Mouse (Mus musculus) cerebral cortex, adult 2 months (tissue): Measurements from ENCODE around the gene Zfp420.

Experiments used
- WGBS: fragments of 180-500 bp; shearing (Covaris S2); methylation state at CpG from one replicate; pipeline ENCODE4 v1.1.7; 2018; 5-methylcytosine and 5-hydroxymethylcytosine counted together

The Zfp420 gene

GRCm38 (mm10) chr7:29859532-29860517 is at the start of gene Zfp420:
Zfp420 (plus strand) TSS chr7:29859979.
- 2% methylated on average over 32 of the region's 32 CpGs for WGBS

DNA sequence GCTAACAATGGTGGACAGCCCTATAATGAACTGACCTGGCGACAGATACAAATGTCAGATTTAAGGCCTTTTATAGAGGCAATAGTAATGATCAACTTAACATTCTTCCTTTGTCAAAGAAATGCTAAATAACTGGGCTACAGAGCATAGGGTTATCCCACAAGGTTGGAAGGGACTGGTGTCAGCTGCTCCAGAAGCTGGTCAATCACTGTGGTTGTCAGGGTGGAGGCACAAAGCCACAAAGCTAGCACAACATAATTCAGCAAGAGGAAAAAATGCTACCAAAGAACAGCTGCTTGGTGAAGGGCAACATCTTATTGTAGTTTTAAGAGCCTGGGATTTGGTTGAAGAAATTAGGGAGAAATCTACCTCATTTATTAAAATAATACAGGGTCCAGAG is 47.5 kb upstream of the Zfp420 start:
- 98% methylated on average over 1 of the region's 1 CpGs for WGBS

DNA sequence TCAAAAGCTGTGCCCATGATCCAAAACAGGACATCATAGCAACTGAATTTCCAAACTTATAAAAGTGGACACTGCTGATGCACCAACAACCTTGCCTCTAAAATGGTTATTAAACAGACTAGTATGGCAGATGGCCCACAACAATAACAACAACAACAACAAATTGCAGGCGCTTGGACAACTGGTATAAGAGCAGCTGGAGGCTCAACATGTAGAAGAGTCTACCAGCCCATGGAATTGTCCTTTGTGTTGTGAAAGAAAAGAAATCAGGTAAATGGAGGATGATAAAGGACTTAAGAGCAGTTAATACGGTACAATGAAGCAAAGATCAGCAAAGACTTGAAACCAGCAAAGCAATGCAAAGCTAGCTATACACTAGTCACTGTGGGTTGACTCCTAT is 45.4 kb upstream of the Zfp420 start:
- 89% methylated on average over 2 of the region's 2 CpGs for WGBS

DNA sequence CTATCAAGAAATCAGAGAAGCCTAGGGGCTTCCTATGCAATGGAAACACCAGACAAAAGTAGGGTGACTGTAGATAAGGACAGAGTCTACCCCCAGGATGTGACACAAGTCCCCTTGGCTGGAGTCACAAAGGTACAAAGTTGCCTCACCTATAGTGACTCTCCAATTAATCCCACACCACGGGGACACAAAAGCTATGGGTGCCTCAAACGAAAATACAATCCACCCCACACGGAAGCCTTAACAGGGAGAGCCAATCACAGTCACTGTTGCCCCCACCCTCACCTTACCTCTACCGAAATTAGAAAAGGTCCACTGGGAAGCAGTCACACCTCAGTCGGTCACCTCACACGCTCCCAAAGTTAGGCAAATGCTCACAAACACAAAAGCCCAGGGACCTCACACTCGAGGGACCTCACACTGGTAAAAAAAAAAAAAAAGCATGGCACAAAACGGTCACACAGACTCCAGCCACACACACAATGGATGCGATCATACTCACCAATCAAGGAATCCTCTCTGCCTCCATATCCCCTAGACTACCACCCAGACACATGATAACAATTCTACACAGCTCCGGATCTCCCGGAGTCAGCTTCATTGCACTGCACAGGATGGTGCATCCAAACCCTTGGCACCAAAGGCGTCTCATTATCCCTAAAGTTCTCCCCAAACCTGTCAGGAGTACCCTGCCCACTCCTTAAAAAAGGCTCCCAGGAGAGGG is 44.6 kb upstream of the Zfp420 start:
- under 1% methylated on average over 12 of the region's 12 CpGs for WGBS

- WGBS = under 1% methylated on average over 26 of the region's 26 CpGs
Measured at GRCm38 (mm10) chr7:29815910-29816429, 43.8 kb upstream of the Zfp420 start, which contains the start of gene Zfp790. Zfp790 (plus strand) TSS chr7:29816114.

DNA sequence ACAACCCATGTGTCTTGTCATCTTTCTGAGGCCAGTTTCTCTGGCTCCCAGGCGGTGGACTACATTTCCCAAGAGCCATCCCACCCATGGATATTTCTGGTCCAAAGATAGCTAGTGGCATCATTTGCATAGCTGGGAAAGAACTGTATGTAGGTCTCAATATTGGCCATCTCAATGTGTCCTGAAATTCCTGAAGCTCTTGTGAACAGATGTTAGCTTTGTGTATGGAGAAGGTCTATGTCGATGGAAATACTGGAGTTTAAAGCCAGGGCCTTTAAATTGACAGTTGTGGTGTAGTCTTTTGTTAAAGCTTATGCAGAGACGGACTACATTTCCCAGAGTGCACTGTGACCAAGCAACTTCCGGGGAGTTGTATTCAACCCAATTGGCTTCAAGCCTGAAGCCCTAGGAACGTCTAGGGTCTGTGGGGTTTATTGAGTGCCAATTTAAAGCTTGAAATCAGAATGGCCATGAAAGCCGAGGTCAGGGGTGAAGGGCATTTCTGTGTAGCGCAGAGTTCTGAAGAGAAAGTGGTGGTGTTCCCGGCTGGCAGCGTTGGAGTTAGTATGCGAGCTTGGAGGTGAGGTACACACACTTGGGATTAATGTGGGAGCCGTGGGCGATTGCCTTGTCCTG is 41.0 kb upstream of the Zfp420 start:
- 1% methylated on average over 12 of the region's 12 CpGs for WGBS

DNA sequence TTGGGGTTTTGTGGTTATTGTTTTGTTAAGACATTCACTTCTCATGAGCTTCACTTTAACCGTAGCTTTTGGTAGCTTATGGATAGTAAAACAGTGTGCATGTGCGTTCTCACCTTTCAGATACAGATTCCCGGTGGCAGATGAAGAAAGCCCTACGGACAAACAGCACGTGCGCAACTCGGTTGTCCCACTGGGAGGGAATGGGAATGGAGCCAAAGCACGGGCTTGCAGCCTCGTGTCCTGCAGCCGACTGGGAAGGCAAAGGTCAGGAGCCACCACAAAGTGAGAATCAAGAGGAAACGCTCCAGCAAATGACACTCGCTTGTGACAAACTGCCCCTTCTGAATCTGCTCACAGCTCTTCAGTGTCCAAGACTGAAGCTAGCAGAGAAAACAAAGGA is 31.8 kb upstream of the Zfp420 start:
- WGBS = 89% methylated on average over 12 of the region's 12 CpGs

DNA sequence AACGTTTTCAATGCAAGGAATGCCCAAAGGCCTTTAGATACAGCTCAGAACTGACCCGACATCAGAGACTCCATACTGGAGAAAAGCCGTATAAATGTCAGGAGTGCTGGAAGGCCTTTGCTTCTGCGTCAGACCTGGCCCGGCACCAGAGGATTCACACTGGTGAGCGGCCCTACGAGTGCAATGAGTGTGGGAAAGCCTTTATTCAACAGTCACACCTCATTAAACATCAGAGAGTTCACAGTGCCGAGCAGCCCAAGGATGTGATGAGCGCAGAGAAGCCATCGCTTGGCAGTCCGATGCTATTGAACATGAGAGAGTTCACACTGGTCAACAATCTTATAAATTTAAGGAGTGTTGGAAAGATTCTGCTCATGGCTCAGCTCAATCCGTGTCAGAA is 30.0 kb upstream of the Zfp420 start:
- 89% methylated on average over 12 of the region's 12 CpGs for WGBS

DNA sequence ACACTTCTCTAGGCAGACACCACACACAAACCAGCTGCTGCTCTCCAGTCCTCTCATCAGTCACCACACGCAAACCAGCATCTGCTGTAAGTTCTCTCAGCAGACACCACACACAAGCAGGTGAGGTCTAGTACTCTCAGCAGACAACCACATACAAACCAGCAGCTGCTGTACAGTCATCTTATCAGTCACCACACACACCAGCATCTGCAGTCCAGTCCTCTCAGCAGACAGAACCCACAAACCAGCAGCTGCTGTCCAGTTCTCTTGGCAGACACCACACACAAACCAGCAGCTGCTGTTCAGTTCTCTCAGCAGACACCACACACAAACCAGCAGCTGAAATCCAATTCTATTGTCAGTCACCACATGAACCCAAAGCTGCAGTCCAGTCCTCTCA is 23.0 kb upstream of the Zfp420 start:
- 94% methylated on average over 1 of the region's 1 CpGs for WGBS

- 82% methylated on average over 3 of the region's 3 CpGs for WGBS
Measured at GRCm38 (mm10) chr7:29839256-29839655, 20.5 kb upstream of the Zfp420 start.

DNA sequence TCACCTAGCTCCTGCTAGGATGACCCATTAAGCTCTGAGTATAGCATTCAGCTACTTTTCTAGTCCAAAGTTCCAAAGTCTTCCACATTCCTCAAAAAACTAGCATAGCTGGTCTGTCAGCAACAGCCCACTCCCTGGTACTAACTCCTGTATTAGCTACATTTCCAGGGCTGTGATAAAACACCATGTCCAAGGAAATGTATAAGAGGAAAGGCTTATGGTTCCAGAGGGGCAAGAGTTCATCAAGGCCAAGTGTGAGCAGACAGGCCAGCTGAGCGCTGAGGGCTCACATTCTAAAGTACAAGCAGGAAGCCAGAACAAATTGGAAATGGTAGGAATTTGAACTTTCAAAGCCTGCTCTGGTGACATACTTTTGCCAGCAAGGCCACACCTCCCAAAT is 17.7 kb upstream of the Zfp420 start:
- 95% methylated on average over 1 of the region's 1 CpGs for WGBS

GRCm38 (mm10) chr7:29844616-29845015 is 15.2 kb upstream of the Zfp420 start:
- 90% methylated on average over 5 of the region's 5 CpGs for WGBS

DNA sequence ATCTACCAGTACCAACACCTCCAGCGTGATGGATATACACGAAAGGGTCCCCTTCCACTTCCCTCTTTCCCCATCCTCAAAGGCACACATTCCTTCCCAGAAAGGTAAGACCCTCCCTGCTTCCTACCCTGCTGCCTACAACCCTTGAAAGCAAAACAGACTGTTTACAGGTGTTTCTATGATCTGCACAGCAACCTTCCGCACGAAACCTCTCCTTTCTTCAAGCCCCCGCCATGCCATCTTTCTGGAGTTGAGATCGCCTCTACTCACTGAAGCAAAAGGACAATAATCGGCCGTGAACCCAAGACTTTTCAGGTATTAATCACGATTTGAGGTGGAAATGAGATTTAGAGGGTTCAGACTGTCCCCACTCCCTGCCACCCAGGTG is 7.0 kb upstream of the Zfp420 start:
- WGBS = 35% methylated on average over 9 of the region's 9 CpGs

DNA sequence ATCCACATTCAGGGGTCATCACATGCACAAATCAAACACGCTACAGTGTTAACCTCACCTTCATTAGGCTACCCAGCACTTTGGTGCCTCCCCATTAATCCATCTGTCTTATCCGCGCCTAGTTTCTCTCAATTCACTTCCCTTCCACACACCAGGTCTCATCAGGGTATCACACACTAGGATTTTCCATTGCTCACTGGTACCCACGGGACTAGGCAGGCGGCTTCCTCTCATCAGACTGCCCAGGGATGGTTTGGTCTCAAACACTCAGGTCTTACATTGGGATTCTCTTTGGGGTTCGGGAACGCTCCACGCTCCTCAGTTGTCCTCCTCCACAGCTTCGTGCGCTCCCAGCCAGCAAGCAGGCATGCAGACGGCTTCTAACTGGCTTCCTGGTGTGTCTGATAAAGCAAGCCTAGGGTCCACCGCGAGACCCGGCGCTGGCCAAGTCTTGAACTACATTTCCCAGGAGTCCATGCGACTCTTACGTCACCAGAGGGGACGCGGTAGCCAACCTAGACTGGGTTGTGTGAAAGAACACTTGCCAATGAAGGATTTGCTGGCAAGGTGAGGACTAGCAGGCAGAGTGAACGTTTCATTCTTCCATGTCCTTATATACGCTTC is 6.4 kb upstream of the Zfp420 start, which contains the start of gene Zfp940:
Gene Zfp940 (minus strand): TSS at position 451 of the 624 bp plus-strand sequence.
- under 1% methylated on average over 21 of the region's 21 CpGs for WGBS

DNA sequence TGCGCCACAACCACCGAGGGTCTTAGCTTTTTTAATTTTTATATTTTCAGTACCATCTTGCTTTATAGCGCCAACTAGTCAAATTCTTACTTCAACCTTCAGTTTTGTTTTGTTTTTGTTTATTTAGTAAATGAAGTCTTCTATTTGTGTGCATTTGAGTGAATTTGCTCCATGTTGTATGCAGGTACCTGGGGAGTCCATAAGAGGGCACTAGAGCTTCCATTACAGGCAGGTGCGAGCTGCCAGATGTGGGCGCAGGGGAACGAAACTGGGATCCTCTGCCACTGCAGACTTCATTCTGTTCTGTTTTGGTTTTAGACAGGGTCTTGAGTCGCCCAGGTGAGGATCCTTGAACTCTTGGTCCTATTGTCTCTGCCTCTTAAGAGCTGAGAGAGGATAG is 1.9 kb downstream of the Zfp420 start:
- WGBS = 83% methylated on average over 7 of the region's 7 CpGs

DNA sequence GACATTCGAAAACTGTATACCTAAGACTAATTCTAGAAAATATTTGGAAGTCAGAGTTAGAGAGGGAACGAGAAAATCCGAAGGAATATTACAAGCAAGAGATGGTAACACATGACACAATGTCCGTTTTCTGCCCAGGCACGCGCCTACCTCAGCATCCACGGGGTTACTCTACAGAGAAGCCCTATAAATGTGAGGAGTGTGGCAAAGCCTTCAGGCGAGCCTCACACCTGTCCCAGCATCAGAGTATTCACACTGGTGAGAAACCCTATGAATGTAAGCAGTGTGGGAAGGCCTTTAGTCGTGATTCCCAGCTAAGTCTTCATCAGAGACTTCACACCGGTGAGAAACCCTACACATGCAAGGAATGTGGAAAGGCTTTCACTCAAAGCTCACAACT is 14.5 kb downstream of the Zfp420 start:
- WGBS = 97% methylated on average over 10 of the region's 10 CpGs

GRCm38 (mm10) chr7:29877561-29877960 is 17.8 kb downstream of the Zfp420 start:
- 92% methylated on average over 9 of the region's 9 CpGs for WGBS

DNA sequence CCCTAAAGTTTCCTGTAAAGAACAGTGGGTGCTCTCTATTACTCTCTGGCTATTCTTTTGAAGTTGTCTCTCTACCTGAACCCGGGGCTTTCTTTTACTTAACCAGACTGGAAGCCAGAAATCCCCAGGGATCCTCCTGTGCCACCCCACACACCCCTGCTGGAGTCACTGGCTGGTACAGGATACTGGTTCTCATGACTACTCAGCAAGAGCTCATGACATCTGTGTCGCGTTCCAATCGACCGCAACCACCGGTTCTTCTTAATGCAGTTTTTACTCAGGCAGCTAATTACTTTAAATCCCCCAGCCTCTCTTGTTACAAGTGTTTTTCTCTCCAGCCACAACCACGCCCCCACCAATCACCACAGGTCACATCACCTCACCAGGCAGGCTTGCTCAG is 20.3 kb downstream of the Zfp420 start:
- 55% methylated on average over 7 of the region's 7 CpGs for WGBS

DNA sequence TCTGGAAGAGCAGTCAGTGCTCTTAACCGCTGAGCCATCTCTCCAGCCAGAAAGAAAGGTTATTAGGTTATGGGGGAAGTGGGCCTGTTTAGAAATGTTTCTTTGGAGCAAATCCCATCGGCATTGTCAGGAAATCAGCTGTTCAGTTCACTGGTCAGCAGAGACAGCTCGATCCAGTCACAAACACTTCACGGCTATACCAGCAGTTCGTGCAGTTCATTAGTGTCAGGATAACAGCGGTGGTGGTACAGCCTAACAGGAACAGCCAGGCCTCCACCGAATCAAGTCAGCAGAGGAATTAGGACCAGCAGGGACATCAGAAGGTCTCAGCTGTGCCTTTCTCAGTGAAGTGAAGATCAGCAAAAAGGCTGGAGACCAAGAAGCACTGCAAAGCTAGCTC is 21.1 kb downstream of the Zfp420 start:
- WGBS = 84% methylated on average over 7 of the region's 7 CpGs

DNA sequence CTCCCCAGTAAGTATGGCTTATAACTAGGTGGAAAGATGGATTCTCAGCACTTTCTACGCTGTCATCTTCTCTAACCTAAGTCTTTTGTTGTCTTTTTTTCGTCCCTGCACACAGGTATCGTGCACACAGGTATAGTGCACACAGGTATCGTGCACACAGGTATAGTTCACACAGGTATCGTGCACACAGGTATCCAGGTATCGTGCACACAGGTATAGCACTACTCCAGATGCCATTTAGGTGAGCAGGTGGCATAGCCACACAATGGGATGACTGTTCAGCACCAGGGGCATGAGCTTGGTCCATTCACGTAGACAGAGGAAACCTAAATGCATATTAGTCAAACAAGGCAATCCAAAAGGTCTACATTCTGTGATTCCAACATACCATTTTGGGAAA is 30.7 kb downstream of the Zfp420 start:
- 97% methylated on average over 7 of the region's 7 CpGs for WGBS

GRCm38 (mm10) chr7:29892756-29893155 is 33.0 kb downstream of the Zfp420 start:
- WGBS = 95% methylated on average over 4 of the region's 4 CpGs

GRCm38 (mm10) chr7:29898351-29898750 is 38.6 kb downstream of the Zfp420 start:
- 96% methylated on average over 4 of the region's 4 CpGs for WGBS
